Mouse (Mus musculus) stomach, adult 2 months (tissue): ENCODE measurements around the gene 1700024B05Rik. TPM values are rescaled to one million over a fixed set of nuclear protein-coding genes. Genes with fewer than 3 reads are reported as not detected.

Source experiments
- polyA plus RNA-seq: library from polyadenylated mRNA; depleted of rRNA; stranded (reverse); fragments of >200 nt; gene quantifications from 2 replicates; pipeline ENCODE4 v1.2.3, GENCODE M21; 2012; rRNA removed

The 1700024B05Rik gene
- not detected in 2 replicates for polyA plus RNA-seq

GRCm38 (mm10) chr14:41943695-41944094 lies at the start of gene 1700024B05Rik:
Gene 1700024B05Rik, plus strand, starts transcription at chr14:41943995.

GRCm38 (mm10) chr14:41907190-41907589 lies 36.6 kb upstream of the 1700024B05Rik start, which contains the start of gene Gm7980:
Gene Gm7980, minus strand, starts transcription at chr14:41907290.

GRCm38 (mm10) chr14:41924649-41925048 lies 19.1 kb upstream of the 1700024B05Rik start, which contains the start of gene 1700049E17Rik1:
Gene 1700049E17Rik1, plus strand, starts transcription at chr14:41924949.

GRCm38 (mm10) chr14:41967827-41968226 lies 24.0 kb downstream of the 1700024B05Rik start, which contains the start of gene Gm6401:
Gene Gm6401, minus strand, starts transcription at chr14:41967927.

GRCm38 (mm10) chr14:41983225-41983624 lies 39.4 kb downstream of the 1700024B05Rik start, which contains the start of gene Gm3543:
Gene Gm3543, minus strand, starts transcription at chr14:41983325.

Other genes starting within 250 kb of the 1700024B05Rik start
- gene Gm8068, start 242.1 kb upstream of the 1700024B05Rik start, polyA plus RNA-seq = not detected in 2 replicates
- gene Gm7929, start 193.4 kb upstream of the 1700024B05Rik start, polyA plus RNA-seq = not detected in 2 replicates
- not detected in 2 replicates for gene Gm47189, start 171.6 kb upstream of the 1700024B05Rik start, polyA plus RNA-seq
- gene Gm7980, start 36.7 kb upstream of the 1700024B05Rik start, polyA plus RNA-seq = not detected in 2 replicates
- not detected in 2 replicates for gene 1700049E17Rik1, start 19.0 kb upstream of the 1700024B05Rik start, polyA plus RNA-seq
- not detected in 2 replicates for gene Gm6401, start 23.9 kb downstream of the 1700024B05Rik start, polyA plus RNA-seq
- gene Gm3543, start 39.3 kb downstream of the 1700024B05Rik start, polyA plus RNA-seq = not detected in 2 replicates
- not detected in 2 replicates for gene Gm7951, start 173.4 kb downstream of the 1700024B05Rik start, polyA plus RNA-seq
- gene Gm17027, start 218.6 kb downstream of the 1700024B05Rik start, polyA plus RNA-seq = not detected in 2 replicates
- gene Gm3573, start 246.8 kb downstream of the 1700024B05Rik start, polyA plus RNA-seq = not detected in 2 replicates